Mouse (Mus musculus): Measurements from ENCODE around the gene Gm19345. TPM values are rescaled to one million over a fixed set of nuclear protein-coding genes. Genes with fewer than 3 reads are reported as not detected.

The Gm19345 gene
- polyA plus RNA-seq, 1 experiment from 2014 or later: not detected

GRCm38 (mm10) chr7:19818440-19818839 lies 33.4 kb upstream of the Gm19345 start:
- 83% methylated on average over 5 of the region's 5 CpGs for WGBS
- H3K27me3 ChIP-seq (replicated peaks): peaks cover 36% of the 10 kb centered on the region
- ATAC-seq (ENCODE audit: insufficient number of reproducible peaks, low FRiP score): no peak
- H3K4me3 ChIP-seq: no peak overlapping the region
- H3K4me2 ChIP-seq: no peak overlapping the region
- H3K27ac ChIP-seq (ENCODE audit: poor library complexity, severe bottlenecking): no peak overlapping the region
- no peak overlapping the region for H3K9ac ChIP-seq
- peaks cover 26% of the 10 kb centered on the region for H3K4me1 ChIP-seq (replicated peaks)
- peaks cover 5% of the 10 kb centered on the region for H3K9me3 ChIP-seq (replicated peaks)
- no peaks in the 10 kb centered on the region for H3K36me3 ChIP-seq

DNA sequence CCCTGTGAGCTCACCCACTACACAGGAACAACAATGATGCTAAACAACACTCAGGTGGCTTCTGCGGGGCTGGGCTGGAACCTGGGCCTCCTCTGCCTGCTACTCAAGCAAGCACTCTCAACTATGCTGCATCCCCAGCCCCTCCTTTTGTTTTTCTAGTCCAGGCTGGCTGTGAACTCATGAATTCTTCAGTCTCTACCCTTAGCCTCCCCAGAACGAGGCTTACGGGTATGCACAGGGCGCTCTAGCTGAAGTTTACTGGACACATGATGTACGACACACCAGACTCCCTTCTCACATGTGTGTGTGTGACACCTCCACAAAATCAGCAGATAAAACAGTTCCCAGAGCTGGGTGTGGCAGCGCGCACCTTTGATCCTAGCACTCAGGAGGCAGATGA lies 32.9 kb upstream of the Gm19345 start:
- ATAC-seq (ENCODE audit: insufficient number of reproducible peaks, low FRiP score): no peak
- 78% methylated on average over 7 of the region's 7 CpGs for WGBS

DNA sequence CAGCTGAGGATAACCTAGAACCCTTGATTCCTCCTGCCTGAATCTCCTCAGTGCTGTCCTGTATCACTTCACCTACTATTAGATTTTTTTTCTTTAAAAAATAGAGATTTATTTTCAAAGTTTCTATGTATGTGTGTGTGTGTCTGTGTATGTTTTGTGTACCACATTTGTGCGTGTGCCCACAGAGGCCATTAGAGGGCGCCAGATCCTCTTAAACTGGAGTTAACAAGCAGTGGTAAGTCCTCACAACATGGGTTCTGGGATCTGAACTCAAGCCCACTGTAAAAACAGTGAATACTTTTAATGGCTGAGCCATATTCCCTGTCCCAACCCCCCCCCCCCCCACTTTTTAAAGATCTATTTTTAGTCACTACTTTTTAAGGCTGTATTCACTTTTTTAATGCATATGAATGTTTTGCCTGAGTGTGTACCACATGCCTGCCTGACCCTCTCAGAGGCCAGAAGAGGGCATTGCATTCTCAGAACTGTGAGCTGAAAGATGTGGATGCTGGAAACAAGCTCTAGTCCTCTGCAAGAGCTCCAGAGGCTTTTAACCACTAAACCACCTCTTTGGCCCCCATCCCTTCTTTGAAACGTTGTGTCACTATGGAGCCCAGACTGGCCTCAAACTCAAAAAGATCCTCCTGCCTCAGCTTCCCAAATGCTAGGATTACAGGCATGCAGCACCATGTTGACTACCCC lies 31.3 kb upstream of the Gm19345 start:
- Histone ChIP-seq H3K36me3 (no peaks in the 10 kb centered on the region), H3K9ac (no peak overlapping the region), H3K9me3 (replicated peaks) (peaks cover 5% of the 10 kb centered on the region), H3K4me2 (no peak overlapping the region), H3K4me1 (replicated peaks) (peaks cover 40% of the 10 kb centered on the region), H3K27ac (ENCODE audit: poor library complexity, severe bottlenecking) (no peak overlapping the region), H3K4me3 (no peak overlapping the region), H3K27me3 (replicated peaks) (peaks cover 36% of the 10 kb centered on the region)
- ATAC-seq (ENCODE audit: insufficient number of reproducible peaks, low FRiP score): no peak
- 66% methylated on average over 3 of the region's 3 CpGs for WGBS

More for the DNA sequence above, 32.9 kb upstream of the Gm19345 start:
- H3K9ac ChIP-seq: no peak overlapping the region
- H3K9me3 ChIP-seq (replicated peaks): peaks cover 5% of the 10 kb centered on the region
- H3K27me3 ChIP-seq (replicated peaks): peaks cover 36% of the 10 kb centered on the region
- H3K36me3 ChIP-seq: no peaks in the 10 kb centered on the region
- H3K4me2 ChIP-seq: no peak overlapping the region
- no peak overlapping the region for H3K4me3 ChIP-seq
- no peak overlapping the region for H3K27ac ChIP-seq (ENCODE audit: poor library complexity, severe bottlenecking)
- peaks cover 31% of the 10 kb centered on the region for H3K4me1 ChIP-seq (replicated peaks)

- Histone ChIP-seq H3K4me2 (no peak overlapping the region), H3K27me3 (replicated peaks) (peaks cover 36% of the 10 kb centered on the region), H3K27ac (ENCODE audit: poor library complexity, severe bottlenecking) (no peak overlapping the region), H3K4me1 (replicated peaks) (peaks cover 31% of the 10 kb centered on the region), H3K9ac (no peak overlapping the region), H3K4me3 (no peak overlapping the region), H3K9me3 (replicated peaks) (peaks cover 5% of the 10 kb centered on the region), H3K36me3 (no peaks in the 10 kb centered on the region)
- WGBS: 63% methylated on average over 7 of the region's 7 CpGs
- ATAC-seq (ENCODE audit: insufficient number of reproducible peaks, low FRiP score): no peak
Observed at GRCm38 (mm10) chr7:19821633-19822032, 30.2 kb upstream of the Gm19345 start.

- peak; percentile 19; the same call in 1 of the 2 replicates for ATAC-seq (ENCODE audit: insufficient number of reproducible peaks, low FRiP score)
- Histone ChIP-seq H3K9ac (peak overlapping the region; percentile 71), H3K4me2 (peak overlapping the region; percentile 75), H3K27ac (ENCODE audit: poor library complexity, severe bottlenecking) (no peak overlapping the region), H3K36me3 (no peaks in the 10 kb centered on the region), H3K4me3 (peak overlapping the region; percentile 48), H3K27me3 (replicated peaks) (peaks cover 37% of the 10 kb centered on the region), H3K4me1 (replicated peaks) (peaks cover 25% of the 10 kb centered on the region), H3K9me3 (replicated peaks) (peaks cover 5% of the 10 kb centered on the region)
- WGBS: 7% methylated on average over 20 of the region's 20 CpGs
Observed at GRCm38 (mm10) chr7:19822193-19822592, 29.6 kb upstream of the Gm19345 start.

- Histone ChIP-seq H3K27me3 (replicated peaks) (peaks cover 37% of the 10 kb centered on the region), H3K9me3 (replicated peaks) (peaks cover 5% of the 10 kb centered on the region), H3K4me1 (replicated peaks) (peaks cover 21% of the 10 kb centered on the region), H3K4me2 (peak within 1 kb of the TSS; percentile 75), H3K9ac (peak within 1 kb of the TSS; percentile 71), H3K27ac (ENCODE audit: poor library complexity, severe bottlenecking) (peak within 1 kb of the TSS; percentile 63), H3K4me3 (peak within 1 kb of the TSS; percentile 48), H3K36me3 (no peaks in the 10 kb centered on the region)
- 3% methylated on average over 42 of the region's 42 CpGs for WGBS
- no peak for ATAC-seq (ENCODE audit: insufficient number of reproducible peaks, low FRiP score)
Observed at GRCm38 (mm10) chr7:19822604-19823058, 29.2 kb upstream of the Gm19345 start, which contains the start of gene Bcl3. TSS of gene Bcl3 (minus strand) at chr7:19822770.

- H3K9ac ChIP-seq: peak overlapping the region; percentile 6; the same call in 1 of the 2 replicates
- H3K4me1 ChIP-seq (replicated peaks): peaks cover 18% of the 10 kb centered on the region
- ATAC-seq (ENCODE audit: insufficient number of reproducible peaks, low FRiP score): peak; percentile 4; the same call in 1 of the 2 replicates
- peak overlapping the region; percentile 40 for H3K4me2 ChIP-seq
- peaks cover 36% of the 10 kb centered on the region for H3K27me3 ChIP-seq (replicated peaks)
- no peaks in the 10 kb centered on the region for H3K36me3 ChIP-seq
- no peak overlapping the region for H3K4me3 ChIP-seq
- peaks cover 5% of the 10 kb centered on the region for H3K9me3 ChIP-seq (replicated peaks)
- peak overlapping the region; percentile 63 for H3K27ac ChIP-seq (ENCODE audit: poor library complexity, severe bottlenecking)
- WGBS: 26% methylated on average over 16 of the region's 16 CpGs
Observed at GRCm38 (mm10) chr7:19823256-19824181, 28.3 kb upstream of the Gm19345 start.

DNA sequence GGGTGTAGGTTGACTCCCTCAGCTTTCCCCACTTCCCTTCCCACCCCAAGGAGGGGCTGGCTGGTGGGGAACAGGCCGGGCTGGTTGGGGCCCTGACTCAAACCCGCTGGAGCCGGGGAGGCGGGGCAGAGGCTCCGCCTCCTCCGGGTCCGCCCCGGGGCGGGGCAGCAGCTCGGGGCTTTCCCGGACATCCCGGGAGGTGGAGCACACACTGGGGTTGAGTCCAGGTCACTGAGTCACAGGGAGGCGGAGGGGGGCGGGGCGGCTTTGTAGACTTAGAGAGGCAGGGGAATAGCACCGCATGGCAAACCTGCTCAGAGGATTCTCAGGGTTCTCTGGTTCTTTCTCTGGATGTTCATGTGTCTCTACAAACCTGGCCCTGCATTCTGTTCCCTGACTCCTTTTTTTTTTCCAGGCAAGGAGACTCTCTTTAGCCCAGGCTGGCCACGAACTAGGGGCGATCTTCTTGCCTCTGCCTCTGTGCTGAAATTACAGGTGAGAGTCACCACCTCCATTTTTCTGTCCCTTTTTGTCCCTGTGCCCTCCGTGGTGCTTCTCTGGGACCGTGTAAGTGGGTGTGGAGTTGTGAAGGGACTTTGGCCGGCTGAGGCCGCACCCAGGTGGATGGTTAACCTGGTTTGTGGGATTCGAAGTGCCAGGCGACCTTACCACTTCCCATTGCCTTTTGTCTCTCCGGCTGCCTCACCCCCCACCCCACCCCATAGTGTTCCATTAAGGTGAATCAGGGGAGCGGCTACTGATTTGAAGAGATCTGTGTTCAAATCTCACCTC lies 27.4 kb upstream of the Gm19345 start:
- Histone ChIP-seq H3K4me2 (peak overlapping the region; percentile 40), H3K27me3 (replicated peaks) (peaks cover 28% of the 10 kb centered on the region), H3K27ac (ENCODE audit: poor library complexity, severe bottlenecking) (peak overlapping the region; percentile 63; the same call in 1 of the 2 replicates), H3K9ac (peak overlapping the region; percentile 8; the same call in 1 of the 2 replicates), H3K9me3 (replicated peaks) (peaks cover 6% of the 10 kb centered on the region), H3K36me3 (no peaks in the 10 kb centered on the region), H3K4me1 (replicated peaks) (peaks cover 18% of the 10 kb centered on the region), H3K4me3 (no peak overlapping the region)
- 23% methylated on average over 26 of the region's 26 CpGs for WGBS
- peak; percentile 85 for ATAC-seq (ENCODE audit: insufficient number of reproducible peaks, low FRiP score)

DNA sequence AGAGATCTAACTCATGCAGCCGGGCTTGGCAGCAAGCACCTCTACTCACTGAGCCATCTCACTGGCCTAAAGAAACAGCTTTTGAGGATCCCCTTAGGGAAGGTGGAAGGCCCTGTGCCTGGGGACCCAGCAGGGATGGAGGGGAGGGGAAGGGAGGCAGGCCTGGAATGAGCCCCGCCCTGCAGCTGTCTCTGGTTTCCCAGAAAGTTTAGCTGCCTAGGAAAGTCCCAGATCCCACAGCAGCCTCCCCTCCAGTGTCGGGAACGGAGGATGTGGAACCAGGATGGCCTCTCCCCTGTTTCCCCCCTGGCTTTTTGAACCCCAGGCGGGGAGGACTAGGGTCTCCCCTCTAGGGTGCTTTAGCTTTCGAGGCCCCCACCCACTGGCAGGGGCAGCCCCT lies 25.0 kb upstream of the Gm19345 start:
- no peak overlapping the region for H3K4me3 ChIP-seq
- peak overlapping the region; percentile 14; the same call in 1 of the 2 replicates for H3K9ac ChIP-seq
- 38% methylated on average over 6 of the region's 6 CpGs for WGBS
- H3K36me3 ChIP-seq: no peaks in the 10 kb centered on the region
- H3K4me1 ChIP-seq (replicated peaks): peaks cover 27% of the 10 kb centered on the region
- H3K27me3 ChIP-seq (replicated peaks): peaks cover 12% of the 10 kb centered on the region
- H3K4me2 ChIP-seq: no peak overlapping the region
- 0 out of 2 replicates have a peak, but pooled peaks cover 6% of the 10 kb centered on the region for H3K9me3 ChIP-seq (replicated peaks)
- ATAC-seq (ENCODE audit: insufficient number of reproducible peaks, low FRiP score): no peak
- H3K27ac ChIP-seq (ENCODE audit: poor library complexity, severe bottlenecking): no peak overlapping the region

DNA sequence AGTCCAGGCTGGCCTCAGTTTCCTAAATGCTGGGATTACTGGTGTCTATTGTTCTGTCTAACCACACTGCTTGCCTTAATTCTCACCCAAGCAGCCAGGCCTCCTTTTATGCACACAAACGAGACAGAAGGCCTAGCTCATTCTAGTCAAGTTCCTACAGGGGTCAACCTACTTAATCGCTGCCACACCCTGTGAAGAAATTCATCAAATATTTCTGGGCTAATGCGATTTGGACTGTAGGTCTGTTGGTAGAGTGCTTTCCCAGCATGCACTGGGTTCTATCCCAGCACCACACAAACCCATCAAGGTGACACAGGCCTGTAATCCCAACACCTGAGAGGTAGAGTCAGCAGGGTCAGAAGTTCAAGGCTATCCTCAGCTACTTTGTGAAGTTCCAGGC lies 22.1 kb upstream of the Gm19345 start:
- WGBS: 79% methylated on average over 3 of the region's 3 CpGs
- H3K36me3 ChIP-seq: no peaks in the 10 kb centered on the region

More for the DNA sequence above, 22.1 kb upstream of the Gm19345 start:
- no peak overlapping the region for H3K27ac ChIP-seq (ENCODE audit: poor library complexity, severe bottlenecking)
- 0 out of 2 replicates have a peak, but pooled peaks cover 9% of the 10 kb centered on the region for H3K27me3 ChIP-seq (replicated peaks)
- ATAC-seq (ENCODE audit: insufficient number of reproducible peaks, low FRiP score): no peak
- H3K4me1 ChIP-seq (replicated peaks): peaks cover 13% of the 10 kb centered on the region
- H3K4me2 ChIP-seq: no peak overlapping the region
- H3K4me3 ChIP-seq: no peak overlapping the region
- 0 out of 2 replicates have a peak, but pooled peaks cover 6% of the 10 kb centered on the region for H3K9me3 ChIP-seq (replicated peaks)
- H3K9ac ChIP-seq: no peak overlapping the region

Measured in heart, embryonic 12.5 days (tissue).